Mouse (Mus musculus) adrenal gland, postnatal 4 days (tissue): ENCODE results near the gene Agap1. TPM values are rescaled to one million over a fixed set of nuclear protein-coding genes. Genes with fewer than 3 reads are reported as not detected.

Experiments
- DNase-seq, 2 experiments: peaks; one replicate each; pipeline ENCODE4 v3.0.0; 2021 to 2022; ENCODE audit warnings: low spot score in 2 of 2, mixed read lengths in 2 of 2
- total RNA-seq, 2 experiments: library from RNA; stranded (reverse); gene quantifications; 2 replicates each; pipeline ENCODE4 v1.2.3; 2021

Agap1 gene
- total RNA-seq, 2 experiments from 2014 or later: 85.5 to 97.5 TPM

- no peak for DNase-seq
Measured at GRCm38 (mm10) chr1:89701162-89701730, 246.6 kb downstream of the Agap1 start.

DNA sequence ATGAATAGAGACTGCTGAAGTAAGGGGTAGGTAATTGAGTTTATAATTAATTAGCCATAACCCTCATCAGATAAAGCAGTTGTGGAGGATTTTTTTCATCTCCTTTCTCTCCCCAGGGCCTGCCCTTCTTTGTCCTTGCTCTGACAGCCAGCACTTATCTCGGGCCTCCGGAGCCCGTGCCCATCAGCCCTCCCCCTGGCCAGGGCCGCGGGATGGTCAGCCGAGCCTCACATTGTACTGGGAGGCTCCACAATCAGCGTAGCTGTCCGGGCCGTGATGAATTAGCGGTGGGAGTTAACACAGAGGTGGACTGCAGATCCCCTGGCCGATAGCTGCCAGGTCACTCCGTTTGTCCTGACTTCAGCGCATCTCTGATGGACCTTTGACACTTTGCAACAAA lies 248.7 kb downstream of the Agap1 start:
- DNase-seq: peak in 1 of 2 experiments; percentile 13

DNA sequence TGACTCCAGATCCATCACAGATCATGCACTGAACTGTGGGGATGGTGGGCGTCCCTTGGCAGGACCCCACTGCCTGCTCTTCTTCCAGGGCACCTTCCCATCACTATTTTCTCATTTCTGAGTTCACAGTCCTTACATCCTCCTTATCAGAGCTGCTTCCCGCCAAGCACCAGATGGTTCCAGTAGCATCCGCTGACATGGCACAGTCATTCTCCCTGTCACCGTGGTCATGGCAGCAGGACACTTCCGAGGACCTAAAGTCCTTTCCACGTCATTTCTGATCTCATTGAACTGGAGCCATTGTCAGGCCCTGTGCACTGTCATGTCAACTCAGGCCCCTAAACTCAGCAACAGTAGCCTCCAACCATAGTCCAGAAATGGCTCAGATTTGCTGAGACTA lies 251.1 kb downstream of the Agap1 start:
- DNase-seq: no peak

DNA sequence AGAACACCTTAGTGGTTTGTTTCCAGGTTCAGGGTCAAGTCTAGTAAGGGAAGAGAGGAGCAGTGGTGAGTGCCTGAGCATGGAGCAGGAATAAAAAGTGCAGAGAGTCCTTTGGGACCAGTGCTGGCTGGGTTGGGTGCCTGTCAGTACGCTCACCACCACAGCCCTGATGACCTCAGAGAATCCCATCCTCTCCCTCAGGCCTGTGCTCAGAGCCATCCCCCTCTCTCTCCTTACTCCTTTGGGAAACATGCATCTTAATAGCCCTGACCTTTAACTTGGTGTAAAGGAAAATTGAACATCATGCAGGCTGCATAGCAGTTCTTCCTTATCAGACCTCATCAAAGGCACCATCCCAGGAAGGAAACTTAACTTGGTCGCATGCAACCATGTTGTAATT lies 252.3 kb downstream of the Agap1 start:
- DNase-seq: no peak

DNA sequence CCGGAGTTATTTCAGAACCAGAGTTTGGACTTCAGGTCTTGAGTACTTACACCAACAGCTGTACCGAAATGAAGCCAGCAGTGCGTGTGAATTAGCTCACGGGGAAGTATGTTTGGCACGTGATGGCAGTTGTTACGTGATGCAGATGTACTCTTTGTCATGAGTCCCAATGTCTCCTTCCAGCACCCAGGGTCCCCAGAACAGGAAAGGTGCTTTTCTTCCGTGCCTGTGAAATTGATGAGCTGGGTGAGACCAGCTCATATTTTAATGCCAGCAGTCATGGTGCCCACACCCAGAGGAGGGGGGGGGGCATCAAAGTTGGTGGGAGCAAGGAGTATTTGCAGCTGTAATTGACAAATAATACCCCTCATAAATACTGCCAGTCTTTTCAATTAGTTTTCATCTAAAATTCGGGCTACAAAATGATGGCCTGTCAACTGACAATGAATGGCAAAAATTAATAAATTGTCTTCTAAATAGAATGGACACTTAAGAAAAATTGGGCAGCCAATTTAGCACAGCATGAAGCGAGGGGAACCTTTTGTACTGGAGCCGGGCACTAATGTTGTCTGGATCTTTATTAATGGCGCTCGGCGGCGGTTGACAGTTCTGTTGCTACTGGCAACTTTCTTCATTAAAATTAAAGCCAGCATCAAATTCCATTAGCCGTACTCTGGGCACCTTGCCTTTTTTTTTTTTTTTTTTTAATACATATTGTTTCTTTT lies 253.3 kb downstream of the Agap1 start:
- no peak for DNase-seq

DNA sequence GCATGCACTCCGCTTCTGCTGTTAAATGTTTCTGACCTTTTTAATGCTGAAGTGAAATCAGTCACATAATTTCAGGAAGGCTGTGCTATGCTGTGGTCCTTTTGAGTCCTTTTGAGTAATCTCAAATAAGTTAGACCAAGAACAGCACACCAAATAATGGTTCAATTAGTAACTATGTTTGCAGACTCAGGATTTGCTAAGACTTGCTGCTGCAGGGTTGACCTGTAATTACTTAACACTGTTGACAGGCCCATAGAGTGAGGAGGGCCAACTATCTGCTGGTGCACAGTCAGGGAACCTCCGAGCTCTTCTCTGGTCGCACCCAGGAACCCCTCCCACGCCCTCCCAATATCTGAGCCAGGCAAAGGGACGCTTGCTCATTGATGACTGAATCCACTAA lies 255.2 kb downstream of the Agap1 start:
- no peak for DNase-seq

GRCm38 (mm10) chr1:89713681-89714080 lies 259.1 kb downstream of the Agap1 start:
- no peak for DNase-seq

GRCm38 (mm10) chr1:89714165-89714980 lies 259.8 kb downstream of the Agap1 start:
- no peak for DNase-seq

DNA sequence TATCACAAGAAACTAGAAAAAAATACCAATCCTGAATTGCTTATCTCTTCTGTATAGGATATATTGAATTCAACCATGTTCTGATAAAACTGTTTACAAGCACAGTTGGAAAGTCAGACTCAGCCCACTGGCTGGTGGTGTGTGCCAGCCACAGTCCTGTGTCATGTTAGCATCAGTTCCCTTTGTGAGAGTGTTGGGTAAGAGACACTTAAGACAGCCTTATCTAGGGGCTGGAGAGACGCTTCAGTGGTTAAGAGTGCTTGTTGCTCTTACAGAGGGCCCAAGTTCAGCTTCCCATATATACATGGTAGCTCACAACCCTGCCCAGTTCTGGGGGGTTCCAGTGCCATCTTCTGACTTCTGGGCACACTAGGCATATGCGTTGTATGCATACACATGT lies 261.6 kb downstream of the Agap1 start:
- DNase-seq: no peak

DNA sequence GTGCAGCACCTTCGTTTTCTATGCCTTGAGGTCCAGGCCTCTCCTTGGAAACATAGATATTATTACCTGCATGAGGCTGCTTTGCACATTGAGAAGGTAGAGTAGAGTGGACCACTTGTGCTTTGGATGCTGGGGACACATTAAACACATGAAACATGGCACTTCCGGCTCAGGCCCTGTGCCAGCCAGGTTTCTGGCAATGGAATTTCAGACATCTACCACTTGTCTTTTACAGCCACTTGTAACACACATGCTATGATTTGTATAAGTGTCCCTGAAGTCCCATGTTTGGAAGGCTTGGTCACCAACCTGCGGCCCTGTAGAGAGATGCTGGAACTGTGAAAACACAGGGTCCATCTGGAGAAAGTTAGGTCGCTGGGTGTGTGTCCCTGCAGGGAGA lies 262.5 kb downstream of the Agap1 start:
- no peak for DNase-seq

DNA sequence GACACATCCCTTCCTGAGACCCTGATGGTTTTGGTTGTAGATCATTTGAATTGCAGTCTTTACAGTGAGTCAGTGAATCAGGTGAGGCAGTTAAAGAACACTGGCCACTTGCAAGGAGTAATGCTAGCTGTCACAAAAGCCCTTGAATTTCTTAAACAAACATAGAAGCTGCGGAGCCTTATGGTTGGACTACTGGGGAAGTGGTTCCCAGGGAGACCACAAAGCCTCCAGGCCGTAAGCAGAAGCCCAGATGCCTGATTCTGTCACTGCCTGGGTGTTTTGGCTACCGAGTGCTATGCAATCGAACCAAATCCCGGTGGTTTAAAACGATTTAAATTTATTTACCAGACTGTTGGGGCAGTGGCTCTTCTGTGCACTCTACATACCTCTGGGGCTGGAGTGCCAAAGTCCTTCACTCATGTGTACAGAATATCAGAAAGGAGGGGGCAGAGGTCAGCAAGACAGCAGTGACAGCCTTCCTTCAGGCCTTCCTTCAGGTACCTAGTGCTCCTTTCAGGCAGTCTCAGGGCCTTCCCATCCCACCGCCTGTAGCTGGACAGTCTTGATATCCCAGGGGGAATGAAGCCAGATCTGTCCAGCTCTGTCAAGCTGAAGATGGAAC lies 264.3 kb downstream of the Agap1 start:
- no peak for DNase-seq

- no peak for DNase-seq
Measured at GRCm38 (mm10) chr1:89724141-89724540, 269.5 kb downstream of the Agap1 start.

GRCm38 (mm10) chr1:89724555-89724954 lies 269.9 kb downstream of the Agap1 start:
- no peak for DNase-seq

- no peak for DNase-seq
Measured at GRCm38 (mm10) chr1:89724957-89725356, 270.4 kb downstream of the Agap1 start.

- DNase-seq: no peak
Measured at GRCm38 (mm10) chr1:89728481-89728880, 273.9 kb downstream of the Agap1 start.

GRCm38 (mm10) chr1:89730589-89731195 lies 276.1 kb downstream of the Agap1 start:
- DNase-seq: no peak

DNA sequence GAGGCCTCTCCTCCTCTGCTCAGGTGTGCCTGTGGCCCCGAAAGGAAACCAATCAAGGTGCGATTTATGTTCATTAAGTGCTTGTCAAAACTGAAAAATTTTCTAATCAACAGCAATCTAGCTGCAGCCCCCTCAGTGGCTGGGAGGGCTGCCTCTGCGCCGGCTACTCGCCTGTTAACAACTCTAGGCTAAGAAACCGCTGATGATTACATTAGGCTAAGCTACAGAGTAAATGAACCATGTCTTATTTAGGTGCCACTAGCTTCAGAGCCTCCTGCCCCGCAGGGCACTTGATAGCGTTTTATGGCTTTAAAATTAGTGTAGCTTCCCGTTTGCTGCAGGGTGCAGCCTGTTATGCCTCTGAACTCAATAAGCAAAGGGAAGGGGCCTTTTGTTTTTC lies 279.8 kb downstream of the Agap1 start:
- no peak for DNase-seq

GRCm38 (mm10) chr1:89735146-89735545 lies 280.5 kb downstream of the Agap1 start:
- no peak for DNase-seq

DNA sequence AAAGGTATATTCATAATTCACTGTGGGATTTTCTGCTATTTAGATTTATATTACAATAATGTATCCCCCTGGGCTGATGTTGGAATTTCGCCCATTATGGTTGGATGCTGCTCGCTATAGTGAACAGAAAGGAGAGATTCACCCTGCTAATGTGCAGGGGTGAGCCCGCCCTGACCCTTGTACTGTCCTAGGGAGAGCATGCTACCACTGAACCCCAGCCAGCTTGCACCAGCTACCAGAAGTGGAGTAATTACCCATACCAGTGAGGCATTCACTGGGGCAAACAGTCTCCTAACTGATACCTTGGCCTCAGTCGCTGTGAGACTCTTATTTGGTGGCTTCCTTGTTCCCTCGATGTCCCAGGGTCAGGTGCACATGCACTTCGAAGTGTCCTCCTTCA lies 281.4 kb downstream of the Agap1 start:
- no peak for DNase-seq

DNA sequence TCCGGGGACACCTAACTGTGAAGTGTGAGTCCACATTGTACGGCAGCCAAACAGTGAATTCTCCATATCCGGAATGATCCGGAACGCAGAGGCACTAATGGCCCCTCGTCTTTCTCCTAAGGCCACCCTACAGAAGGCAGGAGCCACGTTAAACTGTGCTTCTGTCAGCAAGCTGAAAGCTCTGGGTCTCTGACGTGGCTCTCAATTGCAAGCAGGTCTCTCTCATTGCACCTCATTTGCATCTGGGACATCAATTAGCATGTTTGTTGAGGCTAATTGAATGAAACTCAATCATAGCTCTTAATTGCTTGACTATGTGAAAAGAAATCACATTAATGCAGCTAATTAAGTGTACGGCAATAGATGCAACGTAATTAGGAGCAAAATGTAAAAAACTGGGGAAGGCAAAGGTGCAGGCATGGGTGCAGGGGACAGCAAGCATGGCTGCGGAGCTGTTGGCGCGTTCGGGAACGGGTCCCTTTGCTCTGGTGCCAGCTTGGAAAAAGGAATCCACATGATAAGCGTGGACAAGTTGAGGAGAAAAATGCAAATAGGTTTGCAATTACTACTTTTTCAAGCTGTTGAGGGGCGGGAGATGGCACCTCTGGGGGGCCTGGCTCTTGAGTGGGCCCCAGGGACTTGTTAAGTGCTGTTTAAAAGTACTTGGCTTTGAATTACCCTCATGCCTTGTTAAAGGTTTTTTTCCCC lies 284.6 kb downstream of the Agap1 start:
- no peak for DNase-seq

DNA sequence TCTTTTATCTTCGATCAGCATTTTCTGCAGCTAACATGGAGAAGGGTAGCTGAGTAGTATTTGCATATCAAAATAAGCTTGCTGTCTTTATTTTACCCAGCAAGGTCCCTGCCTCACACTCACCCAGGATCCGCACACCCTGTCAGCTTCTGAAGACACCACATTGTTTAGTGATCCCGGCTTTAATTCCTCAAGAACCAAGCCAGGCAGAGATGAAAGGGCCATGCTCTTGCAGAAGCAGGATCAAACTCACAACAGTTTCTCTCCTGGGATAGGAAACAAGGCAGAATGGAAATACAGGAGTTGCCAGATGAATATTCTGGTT lies 285.1 kb downstream of the Agap1 start:
- no peak for DNase-seq
